Mouse (Mus musculus) embryonic stem cell, embryonic (primary cell): Measurements from ENCODE around the gene Ubtf.

Experiments
- CTCF ChIA-PET, 4 experiments: fragments of 300-600 bp in 2 of 4; fragments of 350-600 bp in 2 of 4; sonication (Branson Sonifier 250); formaldehyde crosslinking; loops; one replicate each; lab custom pipeline; 2022; ENCODE audit warnings: inconsistent platforms in 2 of 4; lab: Charles Lee
- POLR2A ChIA-PET, 4 experiments: fragments of 300-600 bp in 2 of 4; fragments of 350-600 bp in 2 of 4; sonication (Branson Sonifier 250); formaldehyde crosslinking; loops; one replicate each; lab custom pipeline; 2022; ENCODE audit warnings: antibody characterized with exemption in 4 of 4, inconsistent platforms in 1 of 4; lab: Charles Lee

Gene Ubtf

DNA sequence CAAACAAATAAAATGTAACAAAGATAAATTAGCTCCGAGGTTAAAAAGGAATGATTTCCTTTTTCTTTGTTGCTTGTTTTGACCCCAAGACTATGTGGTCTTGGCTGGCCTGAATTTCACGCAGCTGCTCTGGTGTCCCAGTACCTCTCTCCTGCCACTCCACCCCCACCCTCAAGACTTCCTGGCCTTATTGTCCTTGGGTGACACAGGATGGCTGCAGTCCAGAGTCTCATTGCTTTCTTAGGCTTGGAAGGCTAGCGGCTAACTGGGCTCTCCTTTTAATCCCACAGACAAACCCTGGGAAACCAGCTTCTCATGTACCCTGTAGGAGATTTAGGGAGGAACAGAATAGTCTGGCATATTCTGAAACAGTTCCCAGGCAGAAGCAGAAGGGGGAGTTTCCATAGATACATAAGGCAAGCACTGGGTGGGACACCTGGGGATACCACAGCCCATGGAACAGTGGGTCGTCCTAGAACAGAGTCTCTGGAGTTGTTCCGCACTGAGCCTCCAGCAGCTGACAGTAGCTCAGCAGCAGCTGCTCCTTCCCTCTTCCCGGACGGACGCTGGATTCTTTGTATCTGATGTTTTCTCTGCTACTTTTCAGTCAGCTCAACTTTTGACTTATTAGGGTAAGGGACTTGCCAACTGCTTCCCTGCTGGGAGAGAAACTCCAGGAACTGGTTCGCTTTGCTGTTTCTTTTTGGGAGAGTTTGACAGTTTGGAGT lies 15.6 kb upstream of the Ubtf start:
- ChIA-PET POLR2A (interaction anchor here (0.5 to 42.0 kb wide), 42 partner anchors 4 to 268 kb away, joined by 3 to 1349 read pairs (median 5); partner anchors contain the start of genes Slc25a39 (in 4 of the 4), Ubtf (in 4 of the 4), Rundc3a (in 2 of the 4) and Grn (in 1 of the 4)), CTCF (interaction anchor here in 2 of 4 experiments (0.6 to 1.3 kb wide), 6 partner anchors 13 to 638 kb away, joined by 3 to 5 read pairs (median 3); partner anchors contain the start of gene Ubtf (in 1 of the 2))

DNA sequence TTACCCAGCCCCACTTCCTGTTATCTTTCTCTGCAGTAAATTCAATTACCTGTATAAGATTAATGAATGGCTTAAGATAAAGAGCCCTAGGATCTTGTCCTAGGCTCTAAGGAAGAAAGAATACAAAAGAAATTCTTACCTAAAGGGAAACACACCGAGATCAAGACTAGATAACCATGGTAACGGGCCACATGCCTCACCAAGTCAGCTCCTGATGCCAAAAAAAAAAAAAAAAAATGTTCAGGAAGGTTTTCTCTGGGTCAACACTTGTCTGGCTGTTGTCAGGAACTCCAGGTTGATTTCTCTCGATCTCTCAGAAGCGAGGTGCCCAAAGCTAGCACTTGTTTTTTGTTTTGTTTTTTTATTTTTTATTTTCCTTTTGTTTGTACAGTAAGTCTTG lies 14.5 kb upstream of the Ubtf start:
- CTCF ChIA-PET: interaction anchor here (0.6 to 1.1 kb wide), 11 partner anchors 12 to 765 kb away, joined by 3 to 13 read pairs (median 4); no protein-coding TSS in a partner anchor

GRCm38 (mm10) chr11:102333061-102333460 lies 13.5 kb upstream of the Ubtf start:
- POLR2A ChIA-PET: interaction anchor here (0.6 to 42.0 kb wide), 19 partner anchors 8 to 134 kb away, joined by 3 to 1349 read pairs (median 45); partner anchors contain the start of genes Slc25a39 (in 4 of the 4), Ubtf (in 4 of the 4), Rundc3a (in 2 of the 4) and Atxn7l3 (in 1 of the 4)
- CTCF ChIA-PET: interaction anchor here in 1 of 4 experiments (0.5 kb wide), 1 partner anchor 13 kb away, joined by 4 read pairs; no protein-coding TSS in a partner anchor

More for the DNA sequence above, 14.5 kb upstream of the Ubtf start:
- POLR2A ChIA-PET: interaction anchor here (0.6 to 42.0 kb wide), 40 partner anchors 8 to 1805 kb away, joined by 3 to 1349 read pairs (median 4); partner anchors contain the start of genes Slc25a39 (in 4 of the 4), Ubtf (in 4 of the 4), Rundc3a (in 2 of the 4) and Grn (in 1 of the 4)

GRCm38 (mm10) chr11:102331806-102332205 lies 12.3 kb upstream of the Ubtf start:
- ChIA-PET POLR2A (interaction anchor here (0.6 to 42.0 kb wide), 27 partner anchors 8 to 927 kb away, joined by 3 to 1349 read pairs (median 6); partner anchors contain the start of genes Slc25a39 (in 3 of the 4), Ubtf (in 3 of the 4), Rundc3a (in 2 of the 4) and BC030867 (in 1 of the 4)), CTCF (interaction anchor here in 2 of 4 experiments (0.6 to 1.0 kb wide), 14 partner anchors 12 to 1922 kb away, joined by 3 to 15 read pairs (median 5); partner anchors contain the start of gene BC030867 (in 1 of the 2))

DNA sequence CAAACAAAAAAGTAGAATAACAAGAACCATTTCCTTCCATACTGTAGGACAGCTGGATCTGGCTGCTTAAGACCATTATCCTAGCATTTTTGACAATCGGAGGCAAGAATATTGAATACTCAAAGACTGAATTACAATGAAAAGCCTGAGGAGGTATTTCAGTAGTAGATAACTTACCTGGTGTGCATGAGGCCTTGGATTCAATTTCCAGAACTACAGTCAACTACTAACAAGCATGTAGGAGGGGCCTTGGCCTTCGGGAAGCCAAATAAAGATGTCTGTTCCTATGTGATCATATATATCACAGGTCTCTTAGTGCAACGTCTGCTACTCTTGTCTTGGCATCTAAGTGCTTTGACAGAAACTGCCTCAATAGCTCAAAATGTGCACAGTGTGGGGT lies 10.5 kb upstream of the Ubtf start:
- ChIA-PET POLR2A (interaction anchor here (0.7 to 42.0 kb wide), 41 partner anchors 8 to 1070 kb away, joined by 3 to 1349 read pairs (median 12); partner anchors contain the start of genes Ubtf (in 4 of the 4), Slc25a39 (in 3 of the 4), Grn (in 2 of the 4) and Rundc3a (in 2 of the 4)), CTCF (interaction anchor here in 3 of 4 experiments (0.7 to 2.7 kb wide), 10 partner anchors 9 to 248 kb away, joined by 3 to 22 read pairs (median 7); no protein-coding TSS in a partner anchor)

DNA sequence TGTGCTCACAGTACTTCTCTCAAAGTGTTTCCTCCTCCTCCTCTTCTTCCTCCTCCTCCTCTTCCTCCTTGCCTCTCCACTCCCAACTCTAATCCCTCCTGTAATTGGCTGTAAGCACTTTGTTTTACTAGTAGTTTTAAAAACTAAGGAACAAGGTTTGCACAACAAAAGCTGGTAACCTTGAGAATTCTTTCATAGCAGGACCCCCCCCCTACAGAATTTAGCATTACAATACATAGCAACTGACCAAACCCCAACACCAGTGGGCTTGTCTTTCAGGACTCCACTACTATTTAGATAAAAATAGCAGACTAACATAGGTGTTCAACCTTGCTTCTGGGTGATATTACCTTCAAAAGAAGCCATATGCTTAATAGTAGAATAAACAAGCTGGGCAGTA lies 10.0 kb upstream of the Ubtf start:
- ChIA-PET CTCF (interaction anchor here (0.5 to 2.7 kb wide), 14 partner anchors 9 to 247 kb away, joined by 3 to 22 read pairs (median 4); partner anchors contain the start of gene Ubtf (in 1 of the 4)), POLR2A (interaction anchor here (0.5 to 42.0 kb wide), 54 partner anchors 9 to 1070 kb away, joined by 3 to 1349 read pairs (median 6); partner anchors contain the start of genes Ubtf (in 4 of the 4), Slc25a39 (in 3 of the 4), Atxn7l3 (in 2 of the 4) and Grn (in 2 of the 4))

- CTCF ChIA-PET: interaction anchor here (0.6 to 2.4 kb wide), 24 partner anchors 9 to 865 kb away, joined by 3 to 14 read pairs (median 4); partner anchors contain the start of gene Ubtf (in 1 of the 4)
- POLR2A ChIA-PET: interaction anchor here (0.5 to 42.0 kb wide), 48 partner anchors 7 to 1616 kb away, joined by 3 to 1349 read pairs (median 5); partner anchors contain the start of genes Ubtf (in 4 of the 4), Slc25a39 (in 3 of the 4), Grn (in 2 of the 4) and Rundc3a (in 2 of the 4)
Measured at GRCm38 (mm10) chr11:102327839-102328238, 8.3 kb upstream of the Ubtf start.

DNA sequence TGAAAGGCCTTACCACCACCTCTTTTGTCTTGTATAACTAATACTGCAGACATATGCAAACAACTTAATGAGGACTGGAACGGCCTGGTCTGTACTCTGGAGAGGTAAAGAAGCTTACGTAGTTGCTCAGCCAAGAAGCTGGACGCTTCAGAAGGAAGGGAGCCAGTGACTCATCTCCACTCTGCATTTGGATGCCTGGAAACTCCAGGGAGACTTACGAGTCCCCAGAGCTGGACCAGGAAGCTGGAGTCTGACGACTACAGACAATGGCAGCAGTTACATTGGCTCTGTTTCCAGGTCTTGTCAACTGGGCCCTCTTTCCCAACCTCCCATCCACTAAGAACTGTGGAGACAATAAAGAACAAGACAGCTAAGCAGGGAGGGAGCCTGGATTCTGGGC lies 7.7 kb upstream of the Ubtf start:
- ChIA-PET CTCF (interaction anchor here (0.5 to 2.2 kb wide), 20 partner anchors 8 to 352 kb away, joined by 3 to 9 read pairs (median 4); partner anchors contain the start of gene Ubtf (in 1 of the 4)), POLR2A (interaction anchor here (0.6 to 42.0 kb wide), 46 partner anchors 8 to 1617 kb away, joined by 3 to 1349 read pairs (median 5); partner anchors contain the start of genes Ubtf (in 4 of the 4), Slc25a39 (in 3 of the 4), Grn (in 2 of the 4) and Rundc3a (in 2 of the 4))

DNA sequence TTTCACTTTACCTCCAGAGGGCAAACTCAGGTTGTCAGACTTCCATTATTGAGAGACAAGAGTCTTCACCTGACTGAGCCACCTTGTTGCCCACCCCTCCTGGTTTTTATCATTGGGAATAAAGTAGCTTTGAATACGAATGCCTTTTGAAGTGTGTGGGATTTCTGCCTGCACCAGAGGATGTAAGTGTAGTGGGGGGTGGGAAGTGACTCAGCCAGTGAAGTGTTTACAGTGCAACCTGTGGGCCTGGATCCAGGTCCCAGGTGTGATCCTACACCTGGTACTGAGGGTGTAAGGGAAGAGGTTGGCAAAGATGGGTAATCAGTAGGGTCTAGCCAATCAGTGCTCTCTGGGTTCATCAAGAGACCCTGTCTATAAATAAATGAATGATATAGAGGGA lies 4.0 kb upstream of the Ubtf start:
- ChIA-PET CTCF (interaction anchor here in 3 of 4 experiments (0.6 to 1.0 kb wide), 5 partner anchors 11 to 1196 kb away, joined by 3 to 4 read pairs (median 3); no protein-coding TSS in a partner anchor), POLR2A (interaction anchor here (0.6 to 42.0 kb wide), 15 partner anchors 3 to 189 kb away, joined by 3 to 1349 read pairs (median 33); partner anchors contain the start of genes Slc25a39 (in 4 of the 4), Rundc3a (in 2 of the 4) and Ubtf (in 1 of the 4))

- CTCF ChIA-PET: interaction anchor here in 1 of 4 experiments (0.6 kb wide), 1 partner anchor 13 kb away, joined by 4 read pairs; no protein-coding TSS in a partner anchor
- POLR2A ChIA-PET: interaction anchor here (0.8 to 42.0 kb wide), 24 partner anchors 5 to 123 kb away, joined by 3 to 1349 read pairs (median 28); partner anchors contain the start of genes Slc25a39 (in 4 of the 4), Grn (in 2 of the 4), Rundc3a (in 2 of the 4) and BC030867 (in 1 of the 4)
Measured at GRCm38 (mm10) chr11:102321931-102322330, 2.4 kb upstream of the Ubtf start.

GRCm38 (mm10) chr11:102320686-102321005 lies 1.1 kb upstream of the Ubtf start:
- ChIA-PET CTCF (interaction anchor here in 3 of 4 experiments (0.6 to 3.3 kb wide), 13 partner anchors 9 to 127 kb away, joined by 3 to 12 read pairs (median 3); partner anchors contain the start of gene Fam171a2 (in 1 of the 3)), POLR2A (interaction anchor here (0.6 to 42.0 kb wide), 54 partner anchors 6 to 380 kb away, joined by 3 to 1349 read pairs (median 4); partner anchors contain the start of genes Grn (in 4 of the 4), Slc25a39 (in 4 of the 4), Rundc3a (in 3 of the 4) and Tmub2 (in 3 of the 4))

DNA sequence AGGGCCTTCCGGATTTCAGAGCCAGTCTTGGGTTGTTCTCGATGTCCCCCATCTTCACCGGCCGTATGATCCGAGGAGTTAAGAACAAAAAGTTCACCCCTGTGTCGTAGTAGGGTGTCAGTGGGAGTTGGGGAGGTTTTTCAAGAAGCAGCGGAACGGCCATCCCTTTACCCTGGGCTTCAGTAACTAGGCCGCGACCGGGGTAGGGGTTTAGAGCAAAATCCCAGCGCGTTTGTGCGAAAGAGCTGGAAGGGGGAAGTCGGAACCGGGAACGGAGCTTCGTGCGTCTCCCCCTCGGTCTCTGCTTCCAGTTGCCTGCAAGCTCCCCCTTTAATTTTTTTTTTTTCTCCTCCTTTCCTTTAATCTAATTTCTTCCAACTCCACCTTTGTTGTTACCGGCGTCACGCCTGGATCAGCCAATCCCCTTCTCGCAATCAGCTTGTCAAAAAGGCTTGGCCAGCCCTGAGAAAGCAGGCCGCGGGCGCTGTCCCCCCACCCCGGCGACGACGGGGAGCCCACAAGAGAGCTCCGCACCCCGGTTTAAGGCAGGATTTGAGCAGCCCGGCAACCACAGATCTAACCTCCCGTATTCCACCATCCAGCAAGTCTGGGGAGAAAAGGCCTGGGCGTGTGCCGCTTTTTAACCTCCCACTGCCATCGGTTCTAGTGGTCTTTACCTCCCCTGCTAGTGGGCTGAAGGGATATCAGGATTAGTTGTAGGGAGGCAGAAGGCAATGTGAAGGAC lies 571 bp upstream of the Ubtf start:
- ChIA-PET POLR2A (interaction anchor here (0.6 to 42.0 kb wide), 69 partner anchors 7 to 1060 kb away, joined by 3 to 1349 read pairs (median 4); partner anchors contain the start of genes Grn (in 4 of the 4), Rundc3a (in 4 of the 4), Slc25a39 (in 4 of the 4) and Tmub2 (in 3 of the 4)), CTCF (interaction anchor here in 3 of 4 experiments (0.5 to 3.3 kb wide), 17 partner anchors 9 to 127 kb away, joined by 3 to 12 read pairs (median 3); partner anchors contain the start of gene Fam171a2 (in 1 of the 3))

GRCm38 (mm10) chr11:102318576-102319409 lies 749 bp downstream of the Ubtf start:
- ChIA-PET CTCF (interaction anchor here (0.6 to 3.3 kb wide), 16 partner anchors 9 to 271 kb away, joined by 3 to 12 read pairs (median 4); partner anchors contain the start of genes Grn (in 2 of the 4) and Slc25a39 (in 1 of the 4)), POLR2A (interaction anchor here (0.5 to 42.0 kb wide), 71 partner anchors 7 to 837 kb away, joined by 3 to 1349 read pairs (median 4); partner anchors contain the start of genes Rundc3a (in 4 of the 4), Slc25a39 (in 4 of the 4), Atxn7l3 (in 3 of the 4) and Grn (in 3 of the 4))

DNA sequence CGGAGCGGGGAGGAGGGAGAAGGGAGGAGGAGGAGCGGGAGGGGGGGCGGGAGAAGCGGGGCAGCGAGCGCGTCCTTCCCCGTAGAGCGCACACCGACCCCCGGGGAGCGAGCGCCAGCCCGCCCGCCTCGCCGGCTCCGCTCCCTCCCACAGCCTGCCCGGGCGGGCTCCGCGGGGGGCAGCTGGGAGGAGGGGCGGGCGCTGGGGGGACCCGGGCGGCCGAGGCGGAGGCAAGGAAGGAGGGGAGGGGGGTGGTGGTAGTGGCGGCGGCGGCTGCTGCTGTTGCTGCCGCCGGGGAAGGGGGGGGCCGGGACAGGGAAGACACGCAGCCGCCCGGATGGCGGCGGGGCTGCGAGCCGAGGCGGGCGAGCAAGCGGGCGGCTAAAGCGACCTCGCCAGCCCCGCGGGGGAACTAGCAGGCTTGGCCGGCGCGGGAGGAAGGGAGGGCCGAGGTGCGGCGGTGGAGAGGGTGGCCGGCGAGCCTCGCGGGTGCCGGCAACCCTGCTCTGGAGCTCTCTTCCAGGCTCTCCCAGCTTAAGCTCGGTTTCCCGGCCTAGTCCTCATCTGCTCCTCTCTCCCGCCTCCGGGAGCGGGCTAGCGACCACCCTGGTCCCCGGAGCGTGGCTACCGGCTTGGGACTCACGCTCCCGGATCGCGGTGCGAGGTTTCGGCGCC lies 1.5 kb downstream of the Ubtf start:
- ChIA-PET POLR2A (interaction anchor here (0.6 to 42.0 kb wide), 44 partner anchors 6 to 262 kb away, joined by 3 to 1349 read pairs (median 8); partner anchors contain the start of genes Slc25a39 (in 4 of the 4), Rundc3a (in 3 of the 4), Atxn7l3 (in 2 of the 4) and Asb16 (in 1 of the 4)), CTCF (interaction anchor here in 3 of 4 experiments (0.5 to 3.3 kb wide), 17 partner anchors 9 to 321 kb away, joined by 3 to 12 read pairs (median 3); partner anchors contain the start of genes Grn (in 2 of the 3) and Slc25a39 (in 2 of the 3))
